Mouse (Mus musculus): ENCODE measurements around the gene Gm17622.

The Gm17622 gene

GRCm38 (mm10) chr13:96511893-96512292 is 21.4 kb downstream of the Gm17622 start:
- no peak for DNase-seq

- DNase-seq = no peak
These were observed 23.8 kb downstream of the Gm17622 start for GRCm38 (mm10) chr13:96514154-96514942.

- no peak for DNase-seq
These were observed 25.7 kb downstream of the Gm17622 start for GRCm38 (mm10) chr13:96516249-96516648.

GRCm38 (mm10) chr13:96517335-96517734 is 26.8 kb downstream of the Gm17622 start:
- no peak for DNase-seq

GRCm38 (mm10) chr13:96521294-96521693 is 30.8 kb downstream of the Gm17622 start:
- DNase-seq = no peak

GRCm38 (mm10) chr13:96527022-96527421 is 36.5 kb downstream of the Gm17622 start:
- DNase-seq = no peak

- no peak for DNase-seq
These were observed 37.3 kb downstream of the Gm17622 start for GRCm38 (mm10) chr13:96527856-96528255.

- DNase-seq = no peak
These were observed 38.2 kb downstream of the Gm17622 start for GRCm38 (mm10) chr13:96528776-96529175.

- DNase-seq = no peak
These were observed 39.0 kb downstream of the Gm17622 start for GRCm38 (mm10) chr13:96529542-96529941.

GRCm38 (mm10) chr13:96530064-96530463 is 39.5 kb downstream of the Gm17622 start:
- no peak for DNase-seq

- no peak for DNase-seq
These were observed 41.6 kb downstream of the Gm17622 start for GRCm38 (mm10) chr13:96532176-96532575.

- no peak for DNase-seq
These were observed 43.2 kb downstream of the Gm17622 start for GRCm38 (mm10) chr13:96533742-96534141.

- no peak for DNase-seq
These were observed 46.5 kb downstream of the Gm17622 start for GRCm38 (mm10) chr13:96536821-96537572.

- no peak for DNase-seq
These were observed 47.6 kb downstream of the Gm17622 start for GRCm38 (mm10) chr13:96538103-96538502.

All from thymus, postnatal 36 days (tissue).